ENCODE assay signal across 22 mouse cellular contexts in genomic region chr9:14684363-14684762, GRCm38 (mm10). TPM values are rescaled to one million over a fixed set of nuclear protein-coding genes. Genes with fewer than 3 reads are reported as not detected.
DNase-seq lines count a peak whose midpoint lies in the region; ATAC-seq lines count a peak whose summit lies in the region.
"Had no signal": no experiment of that assay in that cellular context is flagged by ENCODE, and none has a peak within 500 bp of the region (broad histone marks: within the 10 kb centered on the region; RNA-seq: fewer than 3 reads in every experiment).

No protein-coding gene starts in this region.

- H3K9ac ChIP-seq in limb, embryonic 11.5 days (ENCODE audit: low read length) = no peak overlapping the region
- no peak overlapping the region for H3K9ac ChIP-seq in embryonic facial prominence, embryonic 13.5 days
- H3K9ac ChIP-seq: forebrain, embryonic 15.5 days; heart, embryonic 15.5 days; hindbrain, embryonic 15.5 days had no signal

- peak; percentile 65; the same call in 1 of the 2 replicates for ATAC-seq in limb, embryonic 11.5 days (ENCODE audit: insufficient number of reproducible peaks, low FRiP score, low TSS enrichment, low read depth)
- ATAC-seq in embryonic facial prominence, embryonic 13.5 days (ENCODE audit: insufficient number of reproducible peaks, insufficient read depth, low FRiP score, low TSS enrichment, low read depth) = no peak
- ATAC-seq: forebrain, embryonic 15.5 days; inflammation-experienced regulatory T-cells, adult 6 months; intestine, postnatal 0 days had no signal

- peak; percentile 34 for DNase-seq in embryo, embryonic 11 days
- no peak for DNase-seq in embryo, embryonic 9.5 days (ENCODE audit: extremely low spot score)
- peak; percentile 50 for DNase-seq in limb, embryonic 11.5 days (ENCODE audit: low spot score)
- DNase-seq in limb, embryonic 10.5 days (ENCODE audit: low spot score) = no peak
- peak; percentile 63 for DNase-seq in hindlimb bud, embryonic 11.5 days (ENCODE audit: extremely low spot score, low read depth, low spot score)
- no peak for DNase-seq in urinary bladder, postnatal 10 days (ENCODE audit: low spot score)
- DNase-seq in hindbrain, embryonic 10.5 days (ENCODE audit: low spot score) = no peak
- DNase-seq: adrenal gland, adult 2 months; adrenal gland, postnatal 25 days; cerebellum, adult 8-10 months; cerebellum, postnatal 14 days; gastrocnemius, postnatal 10 days; heart, adult 18-20 months had no signal

- H3K4me2 ChIP-seq in limb, embryonic 11.5 days (ENCODE audit: low read depth, severe bottlenecking) = no peak overlapping the region
- H3K4me2 ChIP-seq in embryonic facial prominence, embryonic 13.5 days = no peak overlapping the region
- H3K4me2 ChIP-seq: forebrain, embryonic 15.5 days; heart, embryonic 11.5 days; heart, embryonic 15.5 days; hindbrain, embryonic 15.5 days had no signal

- no peaks in the 10 kb centered on the region for H3K9me3 ChIP-seq in limb, embryonic 11.5 days (ENCODE audit: control insufficient read depth, low read length)
- no peaks in the 10 kb centered on the region for H3K9me3 ChIP-seq in limb, embryonic 10.5 days (replicated peaks)
- no peaks in the 10 kb centered on the region for H3K9me3 ChIP-seq in embryonic facial prominence, embryonic 13.5 days
- H3K9me3 ChIP-seq in hindbrain, embryonic 10.5 days = no peaks in the 10 kb centered on the region
- H3K9me3 ChIP-seq: forebrain, embryonic 15.5 days; heart, embryonic 15.5 days; hindbrain, embryonic 15.5 days had no signal

- 27% methylated on average over 4 of the region's 4 CpGs for WGBS in limb, embryonic 11.5 days
- WGBS in limb, embryonic 10.5 days = 43% methylated on average over 4 of the region's 4 CpGs
- 54% methylated on average over 4 of the region's 4 CpGs for WGBS in embryonic facial prominence, embryonic 13.5 days
- 87% methylated on average over 4 of the region's 4 CpGs for WGBS in hindbrain, embryonic 10.5 days

- 0 out of 2 replicates have a peak, but pooled peaks cover 4% of the 10 kb centered on the region for H3K4me1 ChIP-seq in limb, embryonic 11.5 days (ENCODE audit: control insufficient read depth, insufficient read depth, low read length)
- H3K4me1 ChIP-seq in limb, embryonic 10.5 days = peaks cover 38% of the 10 kb centered on the region
- H3K4me1 ChIP-seq in embryonic facial prominence, embryonic 13.5 days = peaks cover 20% of the 10 kb centered on the region
- H3K4me1 ChIP-seq in hindbrain, embryonic 10.5 days (replicated peaks) = peaks cover 9% of the 10 kb centered on the region
- H3K4me1 ChIP-seq: forebrain, embryonic 15.5 days; hindbrain, embryonic 15.5 days had no signal

- H3K27me3 ChIP-seq in limb, embryonic 11.5 days (ENCODE audit: control insufficient read depth, insufficient read depth, low read length) = no peaks in the 10 kb centered on the region
- no peaks in the 10 kb centered on the region for H3K27me3 ChIP-seq in limb, embryonic 10.5 days (ENCODE audit: low read depth, poor library complexity, severe bottlenecking)
- no peaks in the 10 kb centered on the region for H3K27me3 ChIP-seq in embryonic facial prominence, embryonic 13.5 days
- H3K27me3 ChIP-seq in hindbrain, embryonic 10.5 days (ENCODE audit: insufficient read depth, poor library complexity, severe bottlenecking) = peaks cover 4% of the 10 kb centered on the region; the same call in 1 of the 2 replicates
- H3K27me3 ChIP-seq: CH12.LX; forebrain, embryonic 15.5 days; heart, embryonic 15.5 days; hindbrain, embryonic 15.5 days had no signal

- no peak overlapping the region for H3K4me3 ChIP-seq in limb, embryonic 11.5 days (ENCODE audit: low read depth, low read length)
- H3K4me3 ChIP-seq in limb, embryonic 10.5 days = no peak overlapping the region
- H3K4me3 ChIP-seq in embryonic facial prominence, embryonic 13.5 days = no peak overlapping the region
- no peak overlapping the region for H3K4me3 ChIP-seq in hindbrain, embryonic 10.5 days
- H3K4me3 ChIP-seq: forebrain, embryonic 15.5 days; heart, embryonic 15.5 days; hindbrain, embryonic 15.5 days had no signal

- no peaks in the 10 kb centered on the region for H3K36me3 ChIP-seq in limb, embryonic 11.5 days (ENCODE audit: control insufficient read depth, insufficient read depth, low read length)
- H3K36me3 ChIP-seq in limb, embryonic 10.5 days = no peaks in the 10 kb centered on the region
- no peaks in the 10 kb centered on the region for H3K36me3 ChIP-seq in embryonic facial prominence, embryonic 13.5 days
- H3K36me3 ChIP-seq in hindbrain, embryonic 10.5 days = no peaks in the 10 kb centered on the region
- H3K36me3 ChIP-seq: forebrain, embryonic 15.5 days; heart, embryonic 15.5 days; hindbrain, embryonic 15.5 days had no signal

- no peak overlapping the region for H3K27ac ChIP-seq in limb, embryonic 11.5 days (replicated peaks; ENCODE audit: low read depth, low read length)
- H3K27ac ChIP-seq in limb, embryonic 10.5 days = no peak overlapping the region
- 0 out of 2 replicates have a peak overlapping the region, but pooled peaks have one; percentile 22 for H3K27ac ChIP-seq in embryonic facial prominence, embryonic 13.5 days
- H3K27ac ChIP-seq in hindbrain, embryonic 10.5 days = no peak overlapping the region
- H3K27ac ChIP-seq: forebrain, embryonic 15.5 days; heart, embryonic 15.5 days; hindbrain, embryonic 15.5 days had no signal

RNA-seq across cellular contexts. Expression of gene Amotl1, which starts 39.5 kb away (rescaled TPM):
- polyA plus RNA-seq in limb, embryonic 11.5 days (2014; fragmentation: Nextera tagmentation; extraction: Ambion mirVana) = 36.9 and 40.0 TPM in 2 replicates
- 24.9 and 32.1 TPM in 2 replicates for polyA plus RNA-seq in limb, embryonic 10.5 days (2016; fragmentation: Nextera tagmentation; extraction: Ambion mirVana)
- 35.4 and 35.5 TPM in 2 replicates for polyA plus RNA-seq in embryonic facial prominence, embryonic 13.5 days (2015; fragmentation: Nextera tagmentation; extraction: Ambion mirVana)
- 12.8 and 16.3 TPM in 2 replicates for polyA plus RNA-seq in hindbrain, embryonic 10.5 days (2016; fragmentation: Nextera tagmentation; extraction: Ambion mirVana)

RNA-seq across cellular contexts. Expression of gene Piwil4, which starts 56.2 kb away (rescaled TPM):
- polyA plus RNA-seq in limb, embryonic 11.5 days (2014; fragmentation: Nextera tagmentation; extraction: Ambion mirVana) = 0.09 TPM in 1 of 2 replicates, not detected in the other
- polyA plus RNA-seq in limb, embryonic 10.5 days (2016; fragmentation: Nextera tagmentation; extraction: Ambion mirVana) = not detected in 2 replicates
- polyA plus RNA-seq in embryonic facial prominence, embryonic 13.5 days (2015; fragmentation: Nextera tagmentation; extraction: Ambion mirVana) = not detected in 2 replicates
- polyA plus RNA-seq in hindbrain, embryonic 10.5 days (2016; fragmentation: Nextera tagmentation; extraction: Ambion mirVana) = 0.27 and 0.32 TPM in 2 replicates
- polyA plus RNA-seq: forebrain, embryonic 11.5 days; heart, embryonic 11.5 days had no signal

Comparison
In these comparisons a context has a peak if more than half of its experiments do, and no peak if none do; other contexts are left out.
1. DNase-seq: peak in embryo, embryonic 11 days (single experiment), limb, embryonic 11.5 days (single experiment) and hindlimb bud, embryonic 11.5 days (single experiment); none in embryo, embryonic 9.5 days (single experiment), limb, embryonic 10.5 days (single experiment), urinary bladder, postnatal 10 days (single experiment) and hindbrain, embryonic 10.5 days (single experiment).